Mouse (Mus musculus) cerebellum, adult 8-10 months (tissue): Measurements from ENCODE around the gene Nbea.

Source experiments
- DNase-seq: peaks from one replicate; pipeline ENCODE4 v3.0.0; 2022

The Nbea gene

GRCm38 (mm10) chr3:55587434-55587971 lies 596.0 kb downstream of the Nbea start:
- DNase-seq: no peak
